Mouse (Mus musculus) heart, postnatal 0 days (tissue): ENCODE measurements around the gene Epgn. TPM values are rescaled to one million over a fixed set of nuclear protein-coding genes. Genes with fewer than 3 reads are reported as not detected.

Experiments used
- ATAC-seq: fragments of 200-750 bp; cut with Nextera tagmentation; 2 replicates; pipeline ENCODE4 v1.8.0; 2017; ENCODE audit warnings: low read depth, moderate number of reproducible peaks, moderate library complexity; ENCODE audit not compliant: insufficient read depth
- DNase-seq: peaks from one replicate; pipeline ENCODE4 v3.0.0-alpha.2; 2016; ENCODE audit warnings: low spot score
- H3K27ac ChIP-seq: fragments of 300-500 bp; sonication (generic); 2 replicates; pipeline ENCODE4 v1.5.1; 2014; ENCODE audit warnings: low read depth, mild to moderate bottlenecking
- H3K27me3 ChIP-seq: fragments of 300-500 bp; sonication (generic); 2 replicates; pipeline ENCODE4 v1.6.1; 2014; ENCODE audit warnings: low read length, mixed read lengths; ENCODE audit not compliant: control insufficient read depth, insufficient read depth
- H3K36me3 ChIP-seq: fragments of 300-500 bp; sonication (generic); replicated peaks from 2 replicates; pipeline ENCODE4 v1.6.1; 2014; ENCODE audit warnings: low read length, mixed read lengths; ENCODE audit not compliant: control insufficient read depth, insufficient read depth
- H3K4me1 ChIP-seq: fragments of 300-500 bp; sonication (generic); 2 replicates; pipeline ENCODE4 v1.6.1; 2014; ENCODE audit warnings: antibody characterized with exemption; ENCODE audit not compliant: control insufficient read depth, insufficient read depth
- H3K4me2 ChIP-seq: fragments of 300-500 bp; sonication (generic); 2 replicates; pipeline ENCODE4 v1.6.1; 2014; ENCODE audit warnings: low read depth, mild to moderate bottlenecking, low read length, moderate library complexity
- H3K4me3 ChIP-seq: fragments of 300-500 bp; sonication (generic); 2 replicates; pipeline ENCODE4 v1.5.1; 2014; ENCODE audit warnings: low read depth, low read length
- H3K9ac ChIP-seq: fragments of 300-500 bp; sonication (generic); replicated peaks from 2 replicates; pipeline ENCODE4 v1.6.1; 2014; ENCODE audit warnings: low read depth, low read length, mixed read lengths
- H3K9me3 ChIP-seq: fragments of 300-500 bp; sonication (generic); replicated peaks from 2 replicates; pipeline ENCODE4 v1.6.1; 2016; ENCODE audit warnings: low read length; ENCODE audit not compliant: control insufficient read depth
- CTCF ChIP-seq: IDR thresholded peaks from 2 replicates; pipeline ENCODE4 v1.5.1; 2016; ENCODE audit warnings: antibody characterized with exemption, control low read depth, low read depth
- EP300 ChIP-seq: IDR thresholded peaks from 2 replicates; pipeline ENCODE4 v1.6.1; 2016; ENCODE audit warnings: antibody characterized with exemption, low read depth
- WGBS: fragments of 180-500 bp; shearing (Covaris S2); extraction: QIAGEN DNeasy Blood & Tissue Kit; methylation state at CpG from one replicate; pipeline ENCODE4 v1.1.7; 2014; 5-methylcytosine and 5-hydroxymethylcytosine counted together
- polyA plus RNA-seq: library from polyadenylated mRNA; unstranded; fragments of >200 nt; fragmentation: Nextera tagmentation; extraction: Ambion mirVana; gene quantifications from 2 replicates; pipeline ENCODE4 v1.2.1, GENCODE M21; 2015
- total RNA-seq: library from RNA; depleted of rRNA; stranded (reverse); fragments of >200 nt; gene quantifications from 2 replicates; pipeline ENCODE4 v1.2.3, GENCODE M21; 2014; ENCODE audit warnings: low replicate concordance; rRNA removed

Gene Epgn
- total RNA-seq (not detected in 2 replicates), polyA plus RNA-seq (0.10 and 0.12 TPM in 2 replicates)

DNA sequence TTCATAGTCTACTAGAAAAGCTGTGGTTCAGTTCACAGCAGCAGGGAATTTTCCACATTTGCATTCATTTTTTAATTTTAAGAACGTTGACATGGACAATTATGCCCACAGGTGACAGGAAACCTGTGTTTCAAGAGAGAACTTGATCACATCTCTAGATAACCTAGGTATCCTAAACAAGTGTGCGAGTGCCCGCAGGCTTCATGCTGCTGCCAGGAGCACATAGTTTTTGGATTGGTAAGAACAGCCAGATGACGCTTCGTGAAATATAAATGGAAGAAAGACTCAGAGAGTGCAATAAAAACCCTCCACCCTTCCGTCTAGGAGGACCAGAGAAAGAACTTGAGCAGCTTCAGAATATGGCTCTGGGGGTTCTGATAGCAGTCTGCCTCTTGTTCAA lies at the start of gene Epgn:
Gene Epgn, plus strand, starts transcription at position 301 of the 400 bp plus-strand sequence.
- Histone ChIP-seq H3K4me2 (no peak within 1 kb of the TSS), H3K27me3 (no peaks in the 10 kb centered on the region), H3K9me3 (no peaks in the 10 kb centered on the region), H3K4me1 (no peaks in the 10 kb centered on the region), H3K4me3 (no peak within 1 kb of the TSS), H3K9ac (no peak within 1 kb of the TSS), H3K36me3 (no peaks in the 10 kb centered on the region), H3K27ac (no peak within 1 kb of the TSS)
- no peak for ATAC-seq
- 83% methylated on average over 6 of the region's 6 CpGs for WGBS
- no peak for DNase-seq
- no peak for TF ChIP-seq EP300
- no peak for TF ChIP-seq CTCF

DNA sequence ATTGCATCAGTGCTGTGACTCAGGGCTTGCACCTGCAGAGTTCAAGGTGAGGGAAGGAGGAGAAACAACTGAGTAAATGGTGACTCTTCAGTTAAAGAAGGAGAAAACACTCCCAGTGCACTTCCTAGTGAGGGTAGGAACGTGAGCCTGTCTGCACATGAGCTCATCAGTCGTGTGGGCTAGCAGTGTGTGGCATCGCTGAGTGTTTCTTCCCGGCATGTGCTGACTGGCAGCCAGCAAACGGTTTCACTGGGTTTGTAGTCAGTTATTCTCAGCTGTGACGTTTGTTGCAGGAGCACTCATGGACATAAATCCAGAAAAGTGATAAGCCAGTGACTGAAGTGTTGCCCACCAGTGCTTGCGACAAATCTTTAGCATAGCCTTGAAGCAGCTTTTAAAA lies 47.0 kb upstream of the Epgn start:
- Histone ChIP-seq H3K36me3 (no peaks in the 10 kb centered on the region), H3K27me3 (no peaks in the 10 kb centered on the region), H3K27ac (no peak overlapping the region), H3K4me3 (no peak overlapping the region), H3K4me2 (no peak overlapping the region), H3K4me1 (no peaks in the 10 kb centered on the region), H3K9me3 (no peaks in the 10 kb centered on the region), H3K9ac (no peak overlapping the region)
- WGBS: 68% methylated on average over 7 of the region's 7 CpGs
- DNase-seq: no peak
- no peak for ATAC-seq
- TF ChIP-seq CTCF: no peak
- no peak for TF ChIP-seq EP300

DNA sequence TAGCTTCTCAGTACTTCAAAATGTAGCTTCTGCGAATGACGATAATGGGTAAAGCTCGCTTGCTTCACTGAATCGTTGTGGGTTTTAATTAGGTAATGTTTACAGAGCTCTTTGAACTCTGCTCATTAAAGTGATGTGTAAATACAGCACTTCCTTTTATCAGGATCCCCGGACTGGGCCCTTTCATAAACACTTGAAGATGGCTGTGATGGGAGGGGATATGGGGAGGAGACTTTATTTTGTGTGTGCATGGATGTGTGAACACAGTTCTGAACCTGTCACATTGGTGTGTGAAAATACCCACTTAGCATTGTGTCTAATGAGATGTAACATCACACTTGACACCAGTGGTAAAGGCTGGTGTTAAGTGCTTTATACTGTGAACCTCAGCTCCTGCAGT lies 39.7 kb upstream of the Epgn start:
- no peaks in the 10 kb centered on the region for H3K4me1 ChIP-seq
- H3K9ac ChIP-seq: no peak overlapping the region

DNA sequence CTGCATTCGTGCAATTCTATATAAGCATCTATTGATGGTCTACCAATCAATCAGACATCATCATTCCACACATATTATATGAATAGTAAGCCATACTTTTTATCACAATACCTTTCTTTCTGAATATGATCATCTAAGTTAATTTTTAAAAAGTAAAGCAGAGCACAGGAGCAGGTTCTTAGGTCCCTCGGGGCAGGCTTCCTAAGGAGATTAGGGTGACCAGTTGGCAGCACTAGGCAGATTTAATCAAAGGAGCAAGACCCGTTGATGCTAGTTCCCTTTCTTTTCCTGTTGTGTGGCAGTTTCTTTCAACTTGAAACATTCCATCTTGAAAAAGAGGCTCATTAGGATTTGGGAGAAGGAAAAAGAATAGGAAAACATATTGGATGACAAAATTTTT lies 39.1 kb upstream of the Epgn start:
- Histone ChIP-seq H3K9me3 (no peaks in the 10 kb centered on the region), H3K4me1 (no peaks in the 10 kb centered on the region), H3K4me2 (no peak overlapping the region), H3K27ac (no peak overlapping the region), H3K36me3 (no peaks in the 10 kb centered on the region), H3K4me3 (no peak overlapping the region), H3K27me3 (no peaks in the 10 kb centered on the region), H3K9ac (no peak overlapping the region)
- DNase-seq (no peak), ATAC-seq (no peak)
- no peak for TF ChIP-seq CTCF
- TF ChIP-seq EP300: no peak
- WGBS: 68% methylated on average over 3 of the region's 3 CpGs

More for the DNA sequence above, 39.7 kb upstream of the Epgn start:
- Histone ChIP-seq H3K4me2 (no peak overlapping the region), H3K36me3 (no peaks in the 10 kb centered on the region), H3K4me3 (no peak overlapping the region), H3K9me3 (no peaks in the 10 kb centered on the region), H3K27me3 (no peaks in the 10 kb centered on the region), H3K27ac (no peak overlapping the region)
- ATAC-seq (no peak), DNase-seq (no peak)
- TF ChIP-seq EP300: no peak
- no peak for TF ChIP-seq CTCF
- 77% methylated on average over 5 of the region's 5 CpGs for WGBS

DNA sequence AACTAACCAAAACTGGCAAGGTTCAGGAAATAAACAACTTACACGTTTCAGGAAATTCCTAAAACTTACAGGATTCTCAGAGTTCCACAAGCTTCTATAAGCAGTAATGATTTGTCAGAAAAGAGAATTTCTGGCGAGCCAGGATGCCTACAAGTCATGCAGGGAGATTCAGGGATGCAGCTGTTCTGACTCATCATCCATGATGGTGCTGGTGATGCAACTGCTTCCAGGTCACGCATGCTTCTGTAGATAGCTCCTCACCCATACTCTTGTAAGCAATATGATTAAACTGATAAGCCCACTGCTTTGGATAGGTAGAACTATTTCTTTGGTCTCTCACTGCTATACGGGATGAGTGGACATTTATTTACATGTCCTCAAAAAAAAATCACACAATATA lies 38.7 kb upstream of the Epgn start:
- 76% methylated on average over 4 of the region's 4 CpGs for WGBS
- Histone ChIP-seq H3K27ac (no peak overlapping the region), H3K4me2 (no peak overlapping the region), H3K9ac (no peak overlapping the region), H3K9me3 (no peaks in the 10 kb centered on the region), H3K4me1 (no peaks in the 10 kb centered on the region), H3K27me3 (no peaks in the 10 kb centered on the region), H3K4me3 (no peak overlapping the region), H3K36me3 (no peaks in the 10 kb centered on the region)
- TF ChIP-seq EP300 (no peak), CTCF (no peak)
- DNase-seq (no peak), ATAC-seq (no peak)

DNA sequence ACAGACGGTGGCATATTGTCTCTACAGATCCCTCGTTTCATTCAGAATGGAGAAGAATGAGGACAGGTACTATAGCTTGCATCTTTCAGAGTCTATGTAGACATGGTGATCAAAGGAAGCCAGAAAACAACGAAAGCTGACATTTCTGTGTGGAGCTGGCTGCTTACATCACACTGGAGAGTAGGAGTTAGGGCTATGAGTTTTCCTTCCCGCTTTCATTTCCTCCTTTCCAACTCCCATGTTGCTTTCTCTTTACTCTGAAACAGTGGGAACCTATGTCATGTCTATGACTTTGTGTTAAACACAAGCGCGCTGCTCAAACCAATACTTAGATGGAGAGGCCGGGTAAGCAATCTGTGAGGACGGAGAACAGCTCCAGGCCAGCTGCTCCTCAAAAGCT lies 27.3 kb upstream of the Epgn start:
- H3K4me3 ChIP-seq: no peak overlapping the region
- H3K4me2 ChIP-seq: no peak overlapping the region
- H3K9me3 ChIP-seq: no peaks in the 10 kb centered on the region
- ATAC-seq (no peak), DNase-seq (no peak)
- no peaks in the 10 kb centered on the region for H3K27me3 ChIP-seq
- H3K27ac ChIP-seq: no peak overlapping the region
- 82% methylated on average over 8 of the region's 8 CpGs for WGBS
- TF ChIP-seq EP300 (no peak), CTCF (no peak)
- no peaks in the 10 kb centered on the region for H3K4me1 ChIP-seq
- no peaks in the 10 kb centered on the region for H3K36me3 ChIP-seq
- H3K9ac ChIP-seq: no peak overlapping the region
